Mouse (Mus musculus) kidney, embryonic 14.5 days (tissue): ENCODE measurements around the gene St6galnac4. TPM values are rescaled to one million over a fixed set of nuclear protein-coding genes. Genes with fewer than 3 reads are reported as not detected.

Experiments
- ATAC-seq: fragments of 200-750 bp; cut with Nextera tagmentation; 2 replicates; pipeline ENCODE4 v1.8.0; 2017; ENCODE audit warnings: moderate number of reproducible peaks, mild to moderate bottlenecking, moderate TSS enrichment, moderate library complexity; ENCODE audit not compliant: low FRiP score, low TSS enrichment
- H3K27ac ChIP-seq: fragments of 300-500 bp; sonication (generic); 2 replicates; pipeline ENCODE4 v1.5.1; 2014; ENCODE audit warnings: low read depth, mild to moderate bottlenecking, low read length, moderate library complexity, mixed read lengths
- H3K27me3 ChIP-seq: fragments of 300-500 bp; sonication (generic); 2 replicates; pipeline ENCODE4 v1.6.1; 2014; ENCODE audit warnings: mild to moderate bottlenecking, low read length; ENCODE audit not compliant: control insufficient read depth, insufficient read depth
- H3K36me3 ChIP-seq: fragments of 300-500 bp; sonication (generic); 2 replicates; pipeline ENCODE4 v1.6.1; 2014; ENCODE audit warnings: low read length, mixed read lengths; ENCODE audit not compliant: control insufficient read depth, insufficient read depth
- H3K4me1 ChIP-seq: fragments of 300-500 bp; sonication (generic); 2 replicates; pipeline ENCODE4 v1.6.1; 2014; ENCODE audit warnings: low read length, mixed read lengths; ENCODE audit not compliant: control insufficient read depth, insufficient read depth
- H3K4me2 ChIP-seq: fragments of 300-500 bp; sonication (generic); replicated peaks from 2 replicates; pipeline ENCODE4 v1.6.1; 2014; ENCODE audit warnings: low read depth, mild to moderate bottlenecking, low read length
- H3K4me3 ChIP-seq: fragments of 300-500 bp; sonication (generic); 2 replicates; pipeline ENCODE4 v1.5.1; 2014; ENCODE audit warnings: mild to moderate bottlenecking, low read length
- H3K9ac ChIP-seq: fragments of 300-500 bp; sonication (generic); 2 replicates; pipeline ENCODE4 v1.6.1; 2014; ENCODE audit warnings: low read depth, mild to moderate bottlenecking, low read length, moderate library complexity
- H3K9me3 ChIP-seq: fragments of 300-500 bp; sonication (generic); 2 replicates; pipeline ENCODE4 v1.6.1; 2016; ENCODE audit warnings: low read length; ENCODE audit not compliant: control insufficient read depth
- WGBS: fragments of 180-500 bp; shearing (Covaris S2); extraction: QIAGEN DNeasy Blood & Tissue Kit; methylation state at CpG from one replicate; pipeline ENCODE4 v1.1.7; 2014; 5-methylcytosine and 5-hydroxymethylcytosine counted together
- polyA plus RNA-seq: library from polyadenylated mRNA; unstranded; fragments of >200 nt; fragmentation: Nextera tagmentation; extraction: Ambion mirVana; gene quantifications from 2 replicates; pipeline ENCODE4 v1.2.1, GENCODE M21; 2014

Gene St6galnac4
- polyA plus RNA-seq, result 15.6 and 20.0 TPM in 2 replicates

DNA sequence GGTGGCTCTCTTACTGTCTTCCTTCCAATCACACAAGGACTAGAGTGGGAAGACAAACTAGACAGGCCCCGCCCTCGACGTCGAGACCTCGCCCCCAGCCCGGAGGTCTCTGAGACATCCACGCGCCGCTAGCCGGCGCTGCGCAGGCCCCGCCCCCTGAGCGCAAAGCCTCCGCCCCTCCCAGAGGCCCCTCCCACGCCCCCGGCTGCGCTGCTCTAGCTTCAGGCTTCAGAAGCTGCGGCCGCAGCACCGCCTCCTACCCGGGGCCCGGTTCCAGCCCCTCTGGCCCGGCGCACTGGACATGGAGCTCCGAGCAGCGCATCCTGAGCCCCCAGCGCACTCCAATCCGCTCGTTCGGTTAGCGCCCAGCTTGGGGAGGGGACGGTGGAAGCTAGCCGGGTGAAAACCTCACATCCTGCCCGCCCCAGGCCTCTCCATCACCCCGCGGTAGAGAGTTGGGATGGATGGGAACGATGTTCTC lies at the start of gene St6galnac4:
St6galnac4 (plus strand) TSS at position 225 of the 481 bp plus-strand sequence.
- peak within 1 kb of the TSS; percentile 61 for H3K9ac ChIP-seq
- H3K4me1 ChIP-seq, result peaks cover 12% of the 10 kb centered on the region; the same call in 1 of the 2 replicates
- H3K4me3 ChIP-seq, result peak within 1 kb of the TSS; percentile 50
- under 1% methylated on average over 38 of the region's 38 CpGs for WGBS
- no peaks in the 10 kb centered on the region for H3K9me3 ChIP-seq
- peak; percentile 89 for ATAC-seq
- peak within 1 kb of the TSS; percentile 62 for H3K4me2 ChIP-seq
- 0 out of 2 replicates have a peak, but pooled peaks cover 3% of the 10 kb centered on the region for H3K27me3 ChIP-seq
- H3K27ac ChIP-seq, result 0 out of 2 replicates have a peak within 1 kb of the TSS, but pooled peaks have one; percentile 12
- H3K36me3 ChIP-seq, result no peaks in the 10 kb centered on the region

- Histone ChIP-seq H3K9me3 (no peaks in the 10 kb centered on the region), H3K27ac (peak overlapping the region; percentile 61; the same call in 1 of the 2 replicates), H3K9ac (peak overlapping the region; percentile 71), H3K36me3 (no peaks in the 10 kb centered on the region), H3K4me1 (peaks cover 61% of the 10 kb centered on the region), H3K4me2 (peak overlapping the region; percentile 71), H3K4me3 (peak overlapping the region; percentile 64), H3K27me3 (no peaks in the 10 kb centered on the region)
- ATAC-seq, result no peak
- WGBS, result 10% methylated on average over 9 of the region's 9 CpGs
Measured at GRCm38 (mm10) chr2:32537360-32537905, 49.5 kb upstream of the St6galnac4 start.

- Histone ChIP-seq H3K4me3 (peak overlapping the region; percentile 64; the same call in 1 of the 2 replicates), H3K4me2 (peak overlapping the region; percentile 71), H3K9me3 (no peaks in the 10 kb centered on the region), H3K4me1 (peaks cover 61% of the 10 kb centered on the region), H3K9ac (peak overlapping the region; percentile 71; the same call in 1 of the 2 replicates), H3K36me3 (no peaks in the 10 kb centered on the region), H3K27me3 (no peaks in the 10 kb centered on the region), H3K27ac (no peak overlapping the region)
- 71% methylated on average over 5 of the region's 5 CpGs for WGBS
- no peak for ATAC-seq
Measured at GRCm38 (mm10) chr2:32537941-32538340, 49.0 kb upstream of the St6galnac4 start.

- Histone ChIP-seq H3K4me2 (peak overlapping the region; percentile 71; the same call in 1 of the 2 replicates), H3K27me3 (no peaks in the 10 kb centered on the region), H3K36me3 (no peaks in the 10 kb centered on the region), H3K4me1 (peaks cover 57% of the 10 kb centered on the region), H3K9me3 (no peaks in the 10 kb centered on the region), H3K9ac (no peak overlapping the region), H3K4me3 (0 out of 2 replicates have a peak overlapping the region, but pooled peaks have one; percentile 64), H3K27ac (no peak overlapping the region)
- WGBS, result 77% methylated on average over 4 of the region's 4 CpGs
- ATAC-seq, result no peak
Measured at GRCm38 (mm10) chr2:32538461-32538860, 48.4 kb upstream of the St6galnac4 start.

GRCm38 (mm10) chr2:32539452-32539981 lies 47.4 kb upstream of the St6galnac4 start:
- Histone ChIP-seq H3K27me3 (no peaks in the 10 kb centered on the region), H3K36me3 (no peaks in the 10 kb centered on the region), H3K4me1 (peaks cover 48% of the 10 kb centered on the region), H3K9me3 (no peaks in the 10 kb centered on the region), H3K4me2 (no peak overlapping the region), H3K27ac (no peak overlapping the region), H3K9ac (no peak overlapping the region), H3K4me3 (no peak overlapping the region)
- WGBS, result 70% methylated on average over 14 of the region's 14 CpGs
- ATAC-seq, result no peak

GRCm38 (mm10) chr2:32541333-32541908 lies 45.5 kb upstream of the St6galnac4 start:
- WGBS, result 94% methylated on average over 2 of the region's 2 CpGs
- Histone ChIP-seq H3K4me3 (no peak overlapping the region), H3K4me1 (peaks cover 41% of the 10 kb centered on the region), H3K27me3 (no peaks in the 10 kb centered on the region), H3K36me3 (no peaks in the 10 kb centered on the region), H3K4me2 (no peak overlapping the region), H3K27ac (no peak overlapping the region), H3K9ac (no peak overlapping the region), H3K9me3 (no peaks in the 10 kb centered on the region)
- ATAC-seq, result no peak

DNA sequence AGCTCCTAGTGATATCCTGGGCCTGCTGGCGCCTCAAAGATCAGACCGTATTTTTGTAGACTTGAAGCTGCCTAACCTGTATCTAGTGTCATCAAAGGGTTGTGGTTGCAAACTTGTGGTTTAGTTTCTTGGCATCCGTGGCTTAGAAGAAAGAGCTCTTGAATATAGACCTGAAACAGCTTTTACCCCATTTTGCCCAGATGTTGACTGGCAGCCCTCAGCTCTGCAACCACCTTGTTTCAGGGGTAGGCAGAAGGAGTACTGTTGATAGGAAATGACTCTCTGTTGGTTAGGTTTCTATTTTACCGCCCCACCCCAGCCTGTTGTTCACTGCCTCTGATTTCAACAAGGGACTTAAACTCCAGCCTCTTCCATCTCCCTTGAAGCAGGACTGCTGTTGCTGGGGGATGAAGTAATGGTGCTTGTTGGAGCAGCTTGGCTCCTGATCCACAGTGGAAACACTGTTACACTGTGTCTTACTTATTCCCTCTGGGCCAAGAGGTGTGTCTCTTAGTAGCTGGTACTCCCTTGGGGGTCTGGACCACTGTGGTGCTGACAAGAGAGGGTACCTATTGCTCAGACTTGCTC lies 44.8 kb upstream of the St6galnac4 start:
- H3K9me3 ChIP-seq, result no peaks in the 10 kb centered on the region
- no peaks in the 10 kb centered on the region for H3K27me3 ChIP-seq
- no peaks in the 10 kb centered on the region for H3K36me3 ChIP-seq
- no peak overlapping the region for H3K4me3 ChIP-seq
- WGBS, result 84% methylated on average over 4 of the region's 4 CpGs
- no peak overlapping the region for H3K27ac ChIP-seq
- H3K4me2 ChIP-seq, result no peak overlapping the region
- H3K4me1 ChIP-seq, result peaks cover 35% of the 10 kb centered on the region
- no peak overlapping the region for H3K9ac ChIP-seq
- ATAC-seq, result no peak

- peaks cover 26% of the 10 kb centered on the region; the same call in 1 of the 2 replicates for H3K4me1 ChIP-seq
- no peak for ATAC-seq
- H3K9me3 ChIP-seq, result no peaks in the 10 kb centered on the region
- no peak overlapping the region for H3K4me3 ChIP-seq
- WGBS, result 87% methylated on average over 3 of the region's 3 CpGs
- no peak overlapping the region for H3K27ac ChIP-seq
- no peaks in the 10 kb centered on the region for H3K27me3 ChIP-seq
- H3K36me3 ChIP-seq, result no peaks in the 10 kb centered on the region
- no peak overlapping the region for H3K4me2 ChIP-seq
- H3K9ac ChIP-seq, result no peak overlapping the region
Measured at GRCm38 (mm10) chr2:32543031-32543449, 43.9 kb upstream of the St6galnac4 start.
